13 mouse cellular contexts compared by ENCODE assay signal in the genomic region with DNA sequence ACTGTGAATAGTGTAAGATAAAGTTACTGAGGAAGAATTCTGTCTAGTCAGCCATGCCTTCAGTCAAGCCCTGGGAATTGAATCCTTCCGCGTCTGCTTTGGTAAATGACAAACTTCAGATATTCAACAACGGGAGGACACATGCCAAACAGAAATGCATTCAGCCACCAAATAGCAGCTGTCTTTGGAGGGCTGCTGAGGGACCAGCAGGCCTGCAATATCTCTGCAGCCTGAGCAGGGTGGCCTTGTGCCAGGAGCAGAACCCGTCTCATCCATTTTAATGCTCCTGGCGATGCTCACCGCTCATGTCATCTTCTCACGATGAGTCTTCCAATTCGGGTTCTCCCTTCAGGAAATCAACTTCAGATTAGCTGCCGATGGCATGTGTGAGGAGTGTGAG.
DNase-seq lines count a peak whose midpoint lies in the region; ATAC-seq and TF ChIP-seq lines count a peak whose summit lies in the region.
"Had no signal": no experiment of that assay in that cellular context is flagged by ENCODE, and none has a peak within 500 bp of the region (broad histone marks: within the 10 kb centered on the region; RNA-seq: fewer than 3 reads in every experiment).

No protein-coding gene starts in this region.

- H3K36me3 ChIP-seq in midbrain, postnatal 0 days (ENCODE audit: insufficient read depth, low read length), result no peaks in the 10 kb centered on the region
- H3K36me3 ChIP-seq in midbrain, embryonic 15.5 days (replicated peaks), result no peaks in the 10 kb centered on the region

- no peaks in the 10 kb centered on the region for H3K9me3 ChIP-seq in midbrain, postnatal 0 days (ENCODE audit: low read length)
- no peaks in the 10 kb centered on the region for H3K9me3 ChIP-seq in midbrain, embryonic 15.5 days

- no peak overlapping the region for H3K4me2 ChIP-seq in midbrain, postnatal 0 days (ENCODE audit: low read depth, low read length, poor library complexity, severe bottlenecking)
- no peak overlapping the region for H3K4me2 ChIP-seq in midbrain, embryonic 15.5 days
- H3K4me2 ChIP-seq: liver, embryonic 11.5 days had no signal

- H3K27ac ChIP-seq in midbrain, postnatal 0 days (ENCODE audit: low read depth, low read length), result no peak overlapping the region
- H3K27ac ChIP-seq in midbrain, embryonic 15.5 days, result no peak overlapping the region

- WGBS in midbrain, postnatal 0 days, result 67% methylated on average over 9 of the region's 9 CpGs
- 78% methylated on average over 9 of the region's 9 CpGs for WGBS in midbrain, embryonic 15.5 days

- peak; percentile 43 for DNase-seq in gastrocnemius, postnatal 10 days
- no peak for DNase-seq in gastrocnemius, postnatal 36 days
- peak; percentile 79 for DNase-seq in midbrain, postnatal 0 days (ENCODE audit: low spot score)
- peak; percentile 54 to 61 for DNase-seq in layer of hippocampus, adult 8-10 months (ENCODE audit: low spot score in 2 of 2)
- DNase-seq in ovary, postnatal 10 days (ENCODE audit: low spot score), result no peak
- no peak for DNase-seq in ovary, postnatal 36 days (ENCODE audit: low spot score)
- DNase-seq in lung, postnatal 14 days, result no peak
- DNase-seq: kidney, adult 18-20 months; retina, postnatal 1 day had no signal

- TF ChIP-seq CTCF in midbrain, postnatal 0 days (IDR thresholded peaks at IDR 0.05), result no peak

- H3K9ac ChIP-seq in midbrain, postnatal 0 days (replicated peaks; ENCODE audit: low read length, poor library complexity, severe bottlenecking), result no peak overlapping the region
- H3K9ac ChIP-seq in midbrain, embryonic 15.5 days, result no peak overlapping the region

- no peaks in the 10 kb centered on the region for H3K27me3 ChIP-seq in midbrain, postnatal 0 days (ENCODE audit: insufficient read depth, low read length)
- H3K27me3 ChIP-seq in midbrain, embryonic 15.5 days (replicated peaks), result no peaks in the 10 kb centered on the region
- H3K27me3 ChIP-seq: CH12.LX had no signal

- no peaks in the 10 kb centered on the region for H3K4me1 ChIP-seq in midbrain, postnatal 0 days (ENCODE audit: insufficient read depth, low read length)
- H3K4me1 ChIP-seq in midbrain, embryonic 15.5 days, result no peaks in the 10 kb centered on the region

- intact Hi-C loops in gastrocnemius, postnatal 36 days (cut with DNase I), result no loop called here

- no peak overlapping the region for H3K4me3 ChIP-seq in midbrain, postnatal 0 days (ENCODE audit: low read depth, low read length)
- no peak overlapping the region for H3K4me3 ChIP-seq in midbrain, embryonic 15.5 days

- ATAC-seq in midbrain, postnatal 0 days (ENCODE audit: low FRiP score), result no peak
- no peak for ATAC-seq in midbrain, embryonic 15.5 days (replicated peaks)
- ATAC-seq: midbrain, embryonic 16.5 days had no signal

Comparison
In these comparisons a context has a peak if more than half of its experiments do, and no peak if none do; other contexts are left out.
1. DNase-seq: peak in gastrocnemius, postnatal 10 days (single experiment), midbrain, postnatal 0 days (single experiment) and layer of hippocampus, adult 8-10 months (2 of 2); none in gastrocnemius, postnatal 36 days (0 of 2), ovary, postnatal 10 days (single experiment), ovary, postnatal 36 days (single experiment) and lung, postnatal 14 days (single experiment).